Mouse (Mus musculus) liver, embryonic 12.5 days (tissue): ENCODE measurements at regions not wholly inside any gene's neighbourhood (a gene's known extent, or its start where the extent isn't known, plus 50 kb on each side); places are given as distances from the start of the nearest gene placed in this dataset.
A peak's percentile ranks its signal among the peaks of the same experiment; 100 is the strongest.

Source experiments
- ATAC-seq: fragments of 200-750 bp; cut with Nextera tagmentation; 2 replicates; pipeline ENCODE4 v1.8.0; 2017; ENCODE audit warnings: moderate number of reproducible peaks, mild to moderate bottlenecking, moderate library complexity
- H3K27ac ChIP-seq: fragments of 300-500 bp; sonication (generic); 2 replicates; pipeline ENCODE4 v1.5.1; 2016; ENCODE audit warnings: mild to moderate bottlenecking
- H3K27me3 ChIP-seq: fragments of 300-500 bp; sonication (generic); replicated peaks from 2 replicates; pipeline ENCODE4 v1.6.1; 2016; ENCODE audit warnings: mild to moderate bottlenecking, moderate library complexity
- H3K36me3 ChIP-seq: fragments of 300-500 bp; sonication (generic); 2 replicates; pipeline ENCODE4 v1.6.1; 2016; ENCODE audit warnings: mild to moderate bottlenecking, moderate library complexity
- H3K4me1 ChIP-seq: fragments of 300-500 bp; sonication (generic); 2 replicates; pipeline ENCODE4 v1.6.1; 2016
- H3K4me2 ChIP-seq: fragments of 300-500 bp; sonication (generic); 2 replicates; pipeline ENCODE4 v1.6.1; 2016; ENCODE audit warnings: mild to moderate bottlenecking, moderate library complexity
- H3K4me3 ChIP-seq: fragments of 300-500 bp; sonication (generic); 2 replicates; pipeline ENCODE4 v1.5.1; 2016; ENCODE audit warnings: mild to moderate bottlenecking, moderate library complexity
- H3K9ac ChIP-seq: fragments of 300-500 bp; sonication (generic); 2 replicates; pipeline ENCODE4 v1.6.1; 2016; ENCODE audit warnings: mild to moderate bottlenecking, moderate library complexity
- H3K9me3 ChIP-seq: fragments of 300-500 bp; sonication (generic); replicated peaks from 2 replicates; pipeline ENCODE4 v1.6.1; 2016; ENCODE audit warnings: mild to moderate bottlenecking, moderate library complexity
- WGBS: fragments of 180-500 bp; shearing (Covaris S2); methylation state at CpG from one replicate; pipeline ENCODE4 v1.1.7; 2016; ENCODE audit not compliant: insufficient replicate concordance; 5-methylcytosine and 5-hydroxymethylcytosine counted together

DNA sequence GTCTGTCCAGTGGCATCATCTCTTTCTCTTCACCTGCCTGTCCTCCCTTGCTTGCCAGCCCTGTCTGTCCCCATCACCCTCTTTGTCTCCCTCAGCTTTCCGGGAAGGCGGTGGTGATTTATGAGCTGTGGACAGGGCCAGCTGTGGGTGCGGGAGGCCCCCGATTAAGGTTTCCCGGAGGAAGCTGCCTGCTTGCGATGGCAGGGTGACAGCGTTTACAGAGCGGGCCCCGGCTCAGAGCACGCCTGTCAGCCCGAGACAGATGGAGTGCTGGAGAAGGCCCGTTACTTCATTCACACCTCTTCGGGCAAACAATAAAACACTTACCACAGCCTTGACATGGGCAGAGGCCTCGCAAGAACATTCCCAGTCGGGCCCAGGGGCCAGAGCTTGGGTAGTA lies 79.6 kb upstream of the Zbtb40 start:
- Histone ChIP-seq H3K27ac (no peak overlapping the region), H3K36me3 (no peaks in the 10 kb centered on the region), H3K9ac (no peak overlapping the region), H3K4me2 (no peak overlapping the region), H3K9me3 (no peaks in the 10 kb centered on the region), H3K27me3 (peaks cover 86% of the 10 kb centered on the region), H3K4me1 (0 out of 2 replicates have a peak, but pooled peaks cover 3% of the 10 kb centered on the region), H3K4me3 (no peak overlapping the region)
- no peak for ATAC-seq
- WGBS = 33% methylated on average over 15 of the region's 15 CpGs

GRCm38 (mm10) chr4:137121684-137122083 lies 73.1 kb upstream of the Zbtb40 start:
- Histone ChIP-seq H3K4me2 (no peak overlapping the region), H3K27ac (no peak overlapping the region), H3K4me1 (peaks cover 8% of the 10 kb centered on the region), H3K36me3 (no peaks in the 10 kb centered on the region), H3K9me3 (no peaks in the 10 kb centered on the region), H3K9ac (no peak overlapping the region), H3K27me3 (peaks cover 68% of the 10 kb centered on the region), H3K4me3 (no peak overlapping the region)
- 56% methylated on average over 10 of the region's 10 CpGs for WGBS
- ATAC-seq = no peak

DNA sequence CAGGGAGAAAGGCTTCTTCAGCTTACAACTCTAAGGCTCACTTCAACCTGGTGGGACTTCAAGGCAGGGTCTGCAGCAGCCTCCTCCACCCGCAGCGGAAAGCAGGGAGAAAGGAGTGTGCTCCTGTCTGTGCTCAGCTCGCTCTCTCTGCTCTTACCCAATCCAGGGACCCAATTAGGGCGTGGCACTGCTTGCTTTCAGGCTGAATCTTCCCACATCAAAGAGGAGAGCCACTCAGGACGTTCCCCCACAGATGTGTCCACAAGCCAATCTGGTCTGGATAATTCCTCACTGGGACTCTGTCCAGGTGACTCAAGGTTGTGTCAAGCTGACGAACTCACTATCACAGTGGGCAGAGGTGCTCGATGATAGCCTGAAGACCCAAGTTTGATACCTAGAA lies 72.0 kb upstream of the Zbtb40 start:
- 49% methylated on average over 7 of the region's 7 CpGs for WGBS
- no peak overlapping the region for H3K27ac ChIP-seq
- no peaks in the 10 kb centered on the region for H3K9me3 ChIP-seq
- no peak overlapping the region for H3K4me3 ChIP-seq
- H3K27me3 ChIP-seq = peaks cover 60% of the 10 kb centered on the region
- no peak overlapping the region for H3K9ac ChIP-seq
- no peak overlapping the region for H3K4me2 ChIP-seq
- peaks cover 8% of the 10 kb centered on the region for H3K4me1 ChIP-seq
- H3K36me3 ChIP-seq = no peaks in the 10 kb centered on the region
- ATAC-seq = no peak

- Histone ChIP-seq H3K36me3 (no peaks in the 10 kb centered on the region), H3K9me3 (no peaks in the 10 kb centered on the region), H3K9ac (no peak overlapping the region), H3K4me2 (peak overlapping the region; percentile 42), H3K27ac (no peak overlapping the region), H3K27me3 (peaks cover 61% of the 10 kb centered on the region), H3K4me1 (peaks cover 8% of the 10 kb centered on the region), H3K4me3 (0 out of 2 replicates have a peak overlapping the region, but pooled peaks have one; percentile 16)
- no peak for ATAC-seq
- 13% methylated on average over 10 of the region's 10 CpGs for WGBS
These were observed 69.7 kb upstream of the Zbtb40 start for GRCm38 (mm10) chr4:137118332-137118715.

- no peaks in the 10 kb centered on the region for H3K36me3 ChIP-seq
- H3K9me3 ChIP-seq = no peaks in the 10 kb centered on the region
- H3K27ac ChIP-seq = no peak overlapping the region
- 4% methylated on average over 27 of the region's 27 CpGs for WGBS
- peaks cover 8% of the 10 kb centered on the region for H3K4me1 ChIP-seq
- 0 out of 2 replicates have a peak, but pooled peaks have one; percentile 35 for ATAC-seq
- H3K27me3 ChIP-seq = peaks cover 66% of the 10 kb centered on the region
- H3K4me2 ChIP-seq = peak overlapping the region; percentile 42
- 0 out of 2 replicates have a peak overlapping the region, but pooled peaks have one; percentile 16 for H3K4me3 ChIP-seq
- H3K9ac ChIP-seq = no peak overlapping the region
These were observed 69.1 kb upstream of the Zbtb40 start for GRCm38 (mm10) chr4:137117471-137118331.

- Histone ChIP-seq H3K9ac (no peak overlapping the region), H3K36me3 (no peaks in the 10 kb centered on the region), H3K4me3 (no peak overlapping the region), H3K4me1 (peaks cover 8% of the 10 kb centered on the region), H3K9me3 (no peaks in the 10 kb centered on the region), H3K27me3 (peaks cover 74% of the 10 kb centered on the region), H3K27ac (no peak overlapping the region), H3K4me2 (no peak overlapping the region)
- WGBS = 76% methylated on average over 14 of the region's 14 CpGs
- no peak for ATAC-seq
These were observed 66.5 kb upstream of the Zbtb40 start for GRCm38 (mm10) chr4:137115062-137115461.

DNA sequence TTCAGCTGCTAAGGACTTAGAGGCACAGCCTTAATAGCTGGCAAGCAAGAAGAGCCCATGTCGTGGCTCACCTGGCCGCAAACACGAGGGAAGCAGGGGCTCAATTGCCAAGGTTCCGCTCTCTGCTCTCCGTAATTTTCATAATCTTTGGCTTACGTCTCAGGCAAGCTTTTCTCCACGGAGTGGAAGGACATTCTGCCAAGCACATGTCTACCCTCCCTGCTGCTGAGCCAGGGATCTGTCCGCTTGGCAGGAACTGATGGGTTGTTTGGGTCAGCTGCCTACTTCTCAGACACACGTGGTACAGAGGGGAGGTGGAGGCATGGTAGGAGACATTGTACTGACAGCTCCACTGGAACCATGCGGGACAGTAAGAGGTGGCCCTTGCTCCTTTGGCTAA lies 61.7 kb upstream of the Zbtb40 start:
- Histone ChIP-seq H3K36me3 (no peaks in the 10 kb centered on the region), H3K9ac (no peak overlapping the region), H3K27me3 (peaks cover 61% of the 10 kb centered on the region), H3K4me1 (no peaks in the 10 kb centered on the region), H3K9me3 (no peaks in the 10 kb centered on the region), H3K27ac (no peak overlapping the region), H3K4me3 (no peak overlapping the region), H3K4me2 (no peak overlapping the region)
- WGBS = 68% methylated on average over 10 of the region's 10 CpGs
- ATAC-seq = no peak

- no peak for ATAC-seq
- Histone ChIP-seq H3K4me1 (no peaks in the 10 kb centered on the region), H3K27ac (no peak overlapping the region), H3K27me3 (peaks cover 50% of the 10 kb centered on the region), H3K4me3 (no peak overlapping the region), H3K4me2 (no peak overlapping the region), H3K9ac (no peak overlapping the region), H3K36me3 (no peaks in the 10 kb centered on the region), H3K9me3 (no peaks in the 10 kb centered on the region)
- WGBS = 64% methylated on average over 10 of the region's 10 CpGs
These were observed 55.9 kb upstream of the Zbtb40 start for GRCm38 (mm10) chr4:137104447-137105044.

GRCm38 (mm10) chr4:137101169-137101568 lies 52.6 kb upstream of the Zbtb40 start:
- Histone ChIP-seq H3K4me3 (no peak overlapping the region), H3K27me3 (peaks cover 67% of the 10 kb centered on the region), H3K9me3 (no peaks in the 10 kb centered on the region), H3K4me2 (no peak overlapping the region), H3K4me1 (no peaks in the 10 kb centered on the region), H3K27ac (no peak overlapping the region), H3K9ac (no peak overlapping the region), H3K36me3 (no peaks in the 10 kb centered on the region)
- no peak for ATAC-seq
- 66% methylated on average over 12 of the region's 12 CpGs for WGBS

DNA sequence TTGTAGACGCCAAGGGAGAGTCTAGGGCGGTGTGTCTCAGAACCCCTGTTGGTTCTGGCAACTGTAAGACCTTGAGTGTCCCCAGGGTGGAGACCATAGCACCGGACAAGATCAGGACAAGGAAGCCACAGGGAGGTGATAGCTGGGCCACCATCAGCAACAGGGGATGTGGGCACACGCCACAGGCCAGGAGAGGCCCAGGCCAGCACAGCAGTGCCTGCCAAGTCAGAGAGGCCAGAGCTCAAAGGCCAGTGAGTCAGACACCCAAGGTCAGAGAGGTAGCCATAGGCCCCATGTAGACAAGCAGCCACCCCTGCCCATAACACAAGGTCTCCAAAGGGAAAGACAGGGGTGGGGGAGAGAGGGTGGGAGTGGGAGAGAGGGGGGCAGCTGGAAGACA lies 52.2 kb upstream of the Zbtb40 start:
- no peak overlapping the region for H3K4me3 ChIP-seq
- no peak overlapping the region for H3K9ac ChIP-seq
- H3K27me3 ChIP-seq = peaks cover 64% of the 10 kb centered on the region
- H3K4me2 ChIP-seq = no peak overlapping the region
- 75% methylated on average over 4 of the region's 4 CpGs for WGBS
- no peak for ATAC-seq
- no peak overlapping the region for H3K27ac ChIP-seq
- no peaks in the 10 kb centered on the region for H3K36me3 ChIP-seq
- H3K4me1 ChIP-seq = no peaks in the 10 kb centered on the region
- no peaks in the 10 kb centered on the region for H3K9me3 ChIP-seq
